Mouse (Mus musculus) embryo, embryonic 11 days (tissue): ENCODE measurements at regions not wholly inside any gene's neighbourhood (a gene's known extent, or its start where the extent isn't known, plus 50 kb on each side); places are given as distances from the start of the nearest gene placed in this dataset.

Experiments used
- DNase-seq: peaks from one replicate; pipeline ENCODE4 v3.0.0-alpha.2; 2015

GRCm38 (mm10) chr15:62395377-62395776 is 1449.6 kb downstream of the Gsdmc2 start:
- DNase-seq, result no peak

- DNase-seq, result no peak
Observed at GRCm38 (mm10) chr15:62393416-62393815, 1451.6 kb downstream of the Gsdmc2 start.

- no peak for DNase-seq
Observed at GRCm38 (mm10) chr15:62392839-62393238, 1452.1 kb downstream of the Gsdmc2 start.

- no peak for DNase-seq
Observed at GRCm38 (mm10) chr15:62392381-62392780, 1452.6 kb downstream of the Gsdmc2 start.

DNA sequence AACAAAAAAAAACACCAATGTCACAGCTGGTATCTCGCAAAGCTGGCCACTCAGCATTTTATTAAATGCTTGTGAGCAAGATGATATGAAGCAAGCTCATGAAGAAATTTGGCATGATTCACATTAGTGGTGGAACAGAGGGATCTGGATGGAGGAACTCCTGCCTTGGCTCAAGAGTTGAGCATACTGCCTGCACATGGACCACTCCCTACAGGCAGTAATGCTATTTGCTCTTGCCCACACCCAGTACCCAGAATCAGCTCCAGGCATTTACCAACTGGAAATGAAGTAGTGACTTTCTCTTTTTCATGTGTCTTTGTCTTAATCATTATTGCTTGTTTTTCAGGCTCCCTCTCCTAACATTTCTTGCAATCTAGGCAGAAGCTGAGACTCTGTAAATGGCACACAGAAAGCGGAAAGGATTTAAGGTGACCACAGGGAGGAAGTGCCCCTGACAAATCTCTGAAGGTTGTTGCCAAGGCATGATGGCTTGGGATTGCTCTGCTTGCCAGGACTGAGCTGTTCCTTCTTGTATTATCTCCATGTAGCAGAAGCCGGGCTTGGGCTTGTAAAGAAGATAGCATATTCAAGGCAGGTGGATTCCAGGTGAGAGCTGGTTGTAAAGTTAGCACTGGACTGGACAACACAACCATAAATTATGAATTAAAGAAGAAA is 1455.4 kb downstream of the Gsdmc2 start:
- DNase-seq, result no peak

- DNase-seq, result no peak
Observed at GRCm38 (mm10) chr15:62382233-62382632, 1459.4 kb upstream of the A1bg start.

DNA sequence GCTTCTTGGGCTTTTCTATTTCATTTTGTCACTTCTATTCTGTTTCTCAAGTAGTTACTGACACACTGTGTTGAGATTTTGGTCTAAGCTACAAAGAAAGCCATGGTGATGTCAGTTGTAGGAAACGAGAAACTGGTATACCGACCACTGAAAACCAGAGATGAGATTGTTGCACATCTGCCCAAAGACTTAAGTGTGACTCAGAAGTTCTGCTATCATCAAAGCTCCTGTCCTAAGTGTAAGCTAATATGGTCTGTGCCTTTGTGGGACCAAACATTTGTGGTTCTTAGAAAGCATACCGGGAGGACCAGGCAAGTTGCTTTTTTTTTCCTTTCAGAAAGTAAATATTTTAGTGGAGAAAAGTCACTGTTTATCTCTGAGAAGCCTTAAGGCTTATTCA is 1451.8 kb upstream of the A1bg start:
- DNase-seq, result no peak

DNA sequence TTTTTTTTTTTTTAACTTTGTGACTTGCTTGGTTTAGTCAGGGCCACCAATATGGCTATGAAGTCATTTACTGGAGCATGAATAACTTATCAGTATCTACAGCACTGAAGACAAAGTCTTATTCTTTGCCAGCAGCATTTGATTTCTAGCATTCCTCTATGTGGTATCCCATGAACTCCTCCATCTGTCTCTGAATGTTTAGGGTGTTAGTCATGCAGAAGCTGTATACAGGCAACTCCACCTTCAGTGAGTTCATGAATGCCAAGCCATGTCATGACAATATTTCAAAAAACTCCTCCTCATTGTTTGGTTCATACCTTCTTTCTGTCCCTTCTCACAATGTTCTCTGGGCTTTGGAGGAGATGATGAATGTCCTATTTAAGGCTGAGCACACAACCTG is 1438.4 kb upstream of the A1bg start:
- DNase-seq, result no peak

DNA sequence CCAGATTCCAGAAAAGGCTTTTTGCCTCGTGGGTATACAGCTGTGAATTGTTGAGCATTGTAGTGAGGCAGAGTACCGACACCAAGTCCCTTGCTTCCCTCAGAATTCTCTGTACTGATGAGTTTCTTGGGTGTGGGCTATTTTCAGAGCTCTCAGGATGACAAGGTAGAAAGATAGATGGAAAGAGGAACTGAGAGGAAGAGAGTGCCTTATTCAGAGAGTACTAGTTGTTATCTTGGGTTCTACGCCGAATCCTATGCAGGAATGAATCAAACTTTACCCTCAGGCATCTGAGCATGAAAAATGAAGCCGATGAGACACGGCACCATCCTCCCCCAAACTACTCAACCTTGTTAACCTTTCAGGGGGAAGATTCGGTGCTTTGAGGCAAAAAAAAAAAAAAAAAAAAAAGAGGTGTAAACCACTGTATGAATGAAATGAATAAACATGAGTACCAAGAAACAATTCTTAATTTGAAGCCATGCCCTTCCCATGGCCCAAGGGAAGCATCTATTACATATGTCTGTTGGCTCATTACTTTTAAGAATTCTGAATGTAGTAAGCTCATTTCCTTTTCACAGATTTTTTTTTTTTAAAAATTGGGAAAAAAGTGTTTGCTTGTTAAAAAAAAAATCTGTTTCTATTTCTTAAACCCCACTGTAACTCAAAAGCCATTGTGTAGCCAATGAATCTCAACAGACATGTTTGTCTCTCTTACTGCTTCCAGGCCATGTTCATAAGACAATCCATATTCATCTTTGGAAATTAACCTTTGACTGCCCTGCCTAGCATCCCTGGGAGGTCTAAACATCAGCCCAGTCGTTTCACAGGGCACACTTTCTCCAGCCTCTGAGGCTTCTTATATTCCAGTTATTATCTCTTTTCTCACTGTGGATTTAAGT is 1435.8 kb upstream of the A1bg start:
- DNase-seq, result no peak

DNA sequence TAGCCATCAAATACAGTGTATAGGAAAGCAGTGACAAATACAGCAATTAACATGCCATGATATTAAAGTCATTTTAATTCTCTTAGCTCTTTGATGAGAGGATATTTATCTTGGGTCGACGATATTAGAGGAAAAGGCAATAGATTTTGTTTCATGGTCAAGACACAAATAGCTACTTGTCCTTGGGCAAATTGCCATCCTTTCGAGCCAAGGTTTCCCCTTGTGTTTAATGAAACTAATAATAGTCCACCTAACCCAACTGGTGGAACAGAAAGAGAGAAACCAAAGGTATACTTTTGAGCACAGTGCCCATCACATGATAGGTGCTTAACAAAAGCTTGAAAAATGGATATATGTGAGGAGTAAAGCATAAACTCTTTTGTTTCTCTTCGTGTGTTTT is 1431.0 kb upstream of the A1bg start:
- DNase-seq, result no peak

GRCm38 (mm10) chr15:62350862-62351757 is 1428.3 kb upstream of the A1bg start:
- no peak for DNase-seq

DNA sequence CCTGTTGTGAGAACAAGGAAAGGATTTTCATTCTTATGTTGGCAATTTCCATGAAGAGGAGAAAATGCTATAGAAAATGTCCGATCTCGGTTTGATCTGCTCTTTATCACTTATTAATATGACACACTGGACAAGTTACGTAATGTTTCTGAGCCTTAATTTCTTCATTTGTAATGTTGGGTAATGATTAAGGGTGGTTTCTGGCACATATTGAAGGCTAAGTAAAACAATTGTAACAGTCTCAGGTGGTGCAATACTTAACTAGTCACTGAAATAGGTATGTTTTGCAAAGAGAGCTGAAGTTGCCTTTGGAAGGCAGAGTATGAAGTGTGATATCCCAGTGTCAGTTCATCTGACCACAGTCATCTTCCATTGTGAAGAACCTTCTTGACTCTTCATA is 1427.2 kb upstream of the A1bg start:
- DNase-seq, result no peak

- no peak for DNase-seq
Observed at GRCm38 (mm10) chr15:62348956-62349355, 1426.1 kb upstream of the A1bg start.

- DNase-seq, result no peak
Observed at GRCm38 (mm10) chr15:62347697-62348096, 1424.9 kb upstream of the A1bg start.

- DNase-seq, result no peak
Observed at GRCm38 (mm10) chr15:62345893-62346292, 1423.1 kb upstream of the A1bg start.

- no peak for DNase-seq
Observed at GRCm38 (mm10) chr15:62336454-62337284, 1413.9 kb upstream of the A1bg start.

- no peak for DNase-seq
Observed at GRCm38 (mm10) chr15:62334256-62335009, 1411.6 kb upstream of the A1bg start.

GRCm38 (mm10) chr15:62332129-62332528 is 1409.3 kb upstream of the A1bg start:
- DNase-seq, result no peak

DNA sequence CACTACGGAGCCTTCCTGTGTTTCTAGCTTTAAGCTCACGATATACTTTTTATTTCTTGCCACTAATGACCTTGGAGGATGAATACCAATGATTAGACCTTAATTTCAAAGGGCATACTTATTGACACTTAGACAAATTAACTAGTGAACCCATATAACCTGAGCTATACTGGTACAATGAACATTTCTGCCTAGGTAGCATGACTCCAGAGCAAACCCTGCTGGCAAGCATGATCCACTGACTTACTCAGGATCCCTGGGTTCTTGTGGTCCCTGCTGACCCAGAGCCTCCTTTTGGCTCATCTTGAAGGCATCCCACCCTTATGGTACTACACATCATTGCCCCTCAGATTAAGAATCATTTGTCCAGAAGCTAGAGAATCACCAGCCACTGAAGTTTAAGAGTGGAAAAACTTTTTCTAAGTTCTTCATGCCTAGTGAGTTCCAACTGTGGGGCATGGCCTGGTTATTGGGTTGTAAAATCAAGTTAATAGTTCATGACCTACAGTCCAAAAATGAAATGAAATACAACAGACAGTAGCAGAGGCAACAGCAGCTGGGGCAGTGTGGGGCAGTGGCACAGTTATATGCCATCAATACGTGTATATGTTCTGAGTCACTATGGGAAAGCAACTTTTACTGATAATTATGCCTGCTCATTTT is 1408.5 kb upstream of the A1bg start:
- DNase-seq, result no peak

DNA sequence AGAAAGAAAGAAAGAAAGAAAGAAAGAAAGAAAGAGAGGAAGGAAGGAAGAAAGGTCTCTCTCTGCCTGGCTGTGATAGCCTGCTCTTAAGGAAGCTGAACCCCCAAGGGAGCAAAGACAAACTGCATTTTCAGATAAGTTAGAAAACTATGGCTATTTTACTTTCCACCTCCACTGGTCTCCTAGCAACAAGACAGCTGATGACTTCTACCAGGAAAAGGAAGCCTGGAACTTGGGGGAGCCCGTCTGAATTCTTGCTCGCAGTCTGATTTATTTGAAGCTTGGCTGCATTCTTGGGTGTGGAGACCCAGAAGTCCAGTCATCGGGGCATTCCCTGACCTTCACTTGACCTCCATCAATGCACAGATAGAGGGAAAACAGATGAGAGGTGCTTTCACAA is 1406.1 kb upstream of the A1bg start:
- DNase-seq, result peak; percentile 60

GRCm38 (mm10) chr15:62328305-62328881 is 1405.6 kb upstream of the A1bg start:
- DNase-seq, result peak; percentile 29
